Mouse (Mus musculus): ENCODE measurements around the gene Hist1h4f.
"Not testable (repeated sequence)": the region's sequence is repeated elsewhere in the genome, so short reads cannot be mapped to it uniquely, and the experiment has no call there.

Gene Hist1h4f

DNA sequence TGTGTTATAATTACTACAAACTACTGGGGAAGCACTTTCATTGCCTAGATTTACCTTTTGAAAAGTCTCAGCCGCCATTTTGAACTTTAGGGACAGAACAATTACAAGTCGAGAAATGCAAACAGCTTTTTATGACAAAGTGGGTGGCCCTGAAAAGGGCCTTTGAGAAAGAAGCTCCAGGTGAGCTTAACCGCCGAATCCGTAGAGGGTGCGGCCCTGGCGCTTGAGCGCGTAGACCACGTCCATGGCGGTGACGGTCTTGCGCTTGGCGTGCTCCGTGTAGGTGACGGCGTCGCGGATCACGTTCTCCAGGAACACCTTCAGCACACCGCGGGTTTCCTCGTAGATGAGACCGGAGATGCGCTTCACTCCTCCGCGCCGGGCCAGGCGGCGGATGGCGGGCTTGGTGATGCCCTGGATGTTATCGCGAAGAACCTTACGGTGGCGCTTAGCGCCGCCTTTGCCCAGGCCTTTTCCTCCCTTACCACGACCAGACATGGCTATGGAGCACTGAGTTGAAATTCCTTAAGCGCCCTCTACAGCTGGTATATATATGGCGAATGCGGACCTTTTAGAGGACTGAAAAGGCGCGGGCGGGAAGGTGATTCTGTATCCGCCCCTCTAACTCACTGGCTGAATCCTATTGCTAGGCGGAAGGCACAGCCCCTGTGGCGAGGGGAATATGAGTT is at the start of gene Hist1h4f:
Gene Hist1h4f (minus strand): TSS at position 503 of the 689 bp plus-strand sequence.
- peak; percentile 83 for DNase-seq (ENCODE audit: low read depth, low spot score)

DNA sequence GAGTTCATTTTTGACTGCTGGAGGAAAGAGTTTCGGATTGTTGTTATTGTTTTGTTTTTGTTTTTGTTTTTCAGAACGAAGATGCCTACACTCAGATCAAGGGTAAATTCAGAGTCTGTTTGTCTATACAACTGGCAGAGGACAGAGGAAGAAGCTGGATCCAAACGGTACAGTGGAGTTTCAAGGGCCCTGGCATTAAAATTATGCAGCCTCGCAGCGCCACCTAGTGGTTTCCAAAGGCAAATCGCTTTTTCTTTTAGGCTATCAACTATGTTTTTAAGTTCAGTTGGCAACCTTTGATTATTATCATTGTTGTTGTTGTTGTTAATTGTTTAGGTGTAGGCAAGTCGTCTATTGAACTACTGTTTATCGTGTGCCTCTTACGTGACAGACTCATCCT is 46.5 kb upstream of the Hist1h4f start:
- peak; percentile 54 for DNase-seq (ENCODE audit: low read depth, low spot score)

DNA sequence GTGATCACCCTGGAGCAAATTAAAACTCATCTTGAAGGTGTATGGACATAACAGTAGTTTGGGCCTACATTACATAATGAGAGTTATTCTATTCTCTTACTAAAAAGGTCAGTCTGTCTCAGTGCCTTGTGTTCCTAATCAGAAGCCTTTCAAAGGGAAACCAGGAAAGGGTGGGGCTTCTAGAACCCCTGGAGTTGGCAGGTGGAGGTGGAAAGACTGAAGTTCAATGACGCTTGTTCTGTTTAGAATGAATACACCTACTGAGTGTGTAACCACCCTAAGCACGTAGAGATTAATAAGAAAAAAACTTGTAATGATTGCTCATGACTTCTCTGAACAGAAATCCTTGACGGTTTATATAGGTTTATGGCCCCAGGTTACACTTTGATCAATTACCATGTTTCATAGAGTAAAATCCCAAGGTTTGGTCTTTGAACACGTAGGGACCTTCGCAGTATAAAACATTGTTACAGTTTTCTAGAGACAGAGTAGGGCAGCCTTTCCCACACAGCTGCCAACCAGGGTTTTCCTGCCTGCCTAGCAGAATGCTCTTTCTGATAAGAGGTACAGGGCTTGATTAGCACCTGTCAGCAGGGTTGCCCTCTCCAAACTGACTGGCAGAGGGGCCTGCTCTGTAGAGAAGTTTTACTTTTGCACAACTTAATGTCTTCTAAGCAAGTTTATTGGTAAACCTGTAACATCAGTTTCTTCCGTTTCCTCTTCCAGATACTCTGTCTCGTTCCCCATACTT is 44.3 kb upstream of the Hist1h4f start:
- DNase-seq (ENCODE audit: low read depth, low spot score), result no peak

DNA sequence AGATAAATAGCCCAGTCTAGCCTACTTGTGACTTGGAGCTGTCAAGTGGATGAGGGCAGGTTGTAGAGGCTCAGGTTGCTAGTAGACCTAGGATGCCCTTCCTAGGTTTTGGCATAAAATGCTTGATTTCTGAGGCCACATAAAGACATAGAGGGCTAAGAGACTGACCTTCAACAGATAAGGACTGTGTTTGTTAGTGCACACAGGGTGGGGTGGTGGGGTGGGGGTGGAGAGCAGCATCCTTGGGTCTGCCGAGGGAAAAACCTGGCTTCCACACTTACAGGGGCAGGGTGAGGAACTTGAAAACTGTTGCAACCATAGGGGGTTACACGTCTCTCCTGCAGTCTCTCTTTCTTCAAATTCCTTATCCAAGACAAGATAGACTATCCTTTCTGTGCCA is 43.7 kb upstream of the Hist1h4f start:
- no peak for DNase-seq (ENCODE audit: low read depth, low spot score)

DNA sequence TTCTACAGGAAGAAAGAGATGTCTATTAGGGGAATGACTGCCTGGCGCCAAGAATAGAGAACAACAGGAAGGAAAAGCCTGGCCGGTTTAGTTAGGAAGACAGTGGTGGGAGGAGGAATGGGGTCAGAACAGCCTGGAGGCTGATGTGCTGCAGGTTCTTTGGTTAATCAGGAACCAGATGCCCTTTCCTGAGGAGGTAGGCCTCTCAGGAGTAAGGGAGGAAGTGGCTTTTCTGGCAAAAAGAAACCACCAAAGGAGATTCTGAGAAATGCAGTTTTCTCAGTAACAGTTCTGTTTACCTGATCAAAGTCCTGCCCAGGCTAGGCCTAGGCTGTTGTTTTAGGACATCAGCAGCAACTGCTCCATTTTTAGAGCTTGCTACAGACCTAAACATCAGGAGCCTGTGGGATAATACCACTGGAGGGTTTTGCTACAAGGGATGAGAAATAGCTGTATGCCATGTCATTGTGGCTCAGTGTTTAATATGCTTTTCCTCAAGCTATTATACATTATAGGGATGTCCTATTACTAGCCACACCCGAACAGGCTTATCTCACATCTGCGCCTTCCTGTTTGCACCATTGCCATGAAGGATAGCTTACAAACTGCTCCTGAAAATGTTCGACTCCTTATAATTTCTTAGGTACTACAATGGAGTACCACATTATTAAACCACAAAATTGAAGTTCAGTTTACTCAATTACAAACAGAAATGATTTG is 41.8 kb upstream of the Hist1h4f start:
- no peak for DNase-seq (ENCODE audit: low read depth, low spot score)

DNA sequence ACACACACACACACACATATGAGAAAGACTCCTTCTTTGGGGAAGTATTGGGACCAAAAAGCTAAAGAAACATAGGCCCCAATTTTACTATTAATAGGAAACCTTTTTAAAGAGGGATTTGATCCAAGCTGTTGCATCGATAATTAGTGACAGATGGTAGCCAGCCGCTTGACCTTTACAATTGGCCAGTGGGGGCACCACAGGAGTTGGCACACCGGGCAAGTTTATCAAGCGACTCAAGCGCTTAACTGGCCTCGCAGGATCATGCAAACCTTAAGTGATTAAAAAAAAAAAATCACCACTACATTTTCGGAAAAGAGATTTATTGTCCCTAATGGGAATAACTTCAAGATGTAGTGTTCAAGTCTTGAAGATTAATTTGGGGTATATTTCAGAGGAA is 41.2 kb upstream of the Hist1h4f start:
- no peak for DNase-seq (ENCODE audit: low read depth, low spot score)

DNA sequence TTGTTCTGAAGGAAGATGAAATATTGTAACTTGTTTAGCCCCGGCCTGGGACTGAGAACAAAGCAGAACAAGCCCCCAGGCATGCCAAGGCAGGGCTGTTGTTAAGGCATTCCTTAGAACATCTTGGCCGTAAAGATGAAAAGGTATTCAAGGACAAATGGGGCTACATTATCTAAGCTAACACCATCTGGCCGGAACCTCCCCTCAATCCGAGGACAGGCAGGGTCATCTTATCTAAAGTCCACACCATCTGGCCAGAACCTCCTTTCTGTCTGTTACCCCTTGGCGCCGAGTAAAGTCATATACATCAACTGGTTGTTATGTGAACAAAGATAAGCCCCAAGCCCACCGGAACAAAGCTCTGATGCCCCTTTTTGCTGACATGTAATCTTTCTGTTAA is 40.4 kb upstream of the Hist1h4f start:
- DNase-seq (ENCODE audit: low read depth, low spot score), result not testable (repeated sequence)

DNA sequence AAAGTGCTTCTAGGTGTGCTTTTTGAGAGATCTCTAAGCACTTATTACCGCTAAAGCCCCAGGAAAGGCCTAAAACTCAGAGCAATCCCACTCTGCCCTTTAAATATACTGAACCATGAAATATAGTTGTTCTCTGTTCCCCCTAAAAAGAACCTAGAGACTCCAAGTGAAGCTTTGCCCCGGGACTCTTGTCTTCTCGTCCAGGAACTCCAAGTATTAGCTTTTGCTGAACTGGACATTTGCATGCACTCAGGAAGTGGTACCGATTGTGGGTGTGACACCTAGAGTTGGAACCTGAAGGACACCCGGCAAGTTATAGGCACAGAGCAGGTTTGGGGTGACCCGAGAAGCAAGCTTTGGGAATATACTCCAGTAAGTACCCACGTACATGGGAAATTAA is 39.8 kb upstream of the Hist1h4f start:
- DNase-seq (ENCODE audit: low read depth, low spot score), result no peak

DNA sequence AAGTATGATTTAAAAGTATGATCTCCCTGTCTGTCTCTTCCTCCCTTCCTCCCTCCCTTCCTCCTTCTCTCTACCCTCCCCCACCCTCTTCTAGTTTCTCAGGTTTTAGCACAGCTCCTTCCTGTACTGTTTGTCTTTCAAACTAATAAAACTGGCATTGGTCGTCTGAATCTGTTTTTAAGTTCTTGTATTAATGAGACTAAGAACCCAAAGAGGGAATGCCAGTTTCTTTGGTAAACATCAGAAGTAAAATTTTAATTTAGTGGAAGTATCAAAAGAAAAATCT is 35.4 kb upstream of the Hist1h4f start:
- no peak for DNase-seq (ENCODE audit: low read depth, low spot score)

DNA sequence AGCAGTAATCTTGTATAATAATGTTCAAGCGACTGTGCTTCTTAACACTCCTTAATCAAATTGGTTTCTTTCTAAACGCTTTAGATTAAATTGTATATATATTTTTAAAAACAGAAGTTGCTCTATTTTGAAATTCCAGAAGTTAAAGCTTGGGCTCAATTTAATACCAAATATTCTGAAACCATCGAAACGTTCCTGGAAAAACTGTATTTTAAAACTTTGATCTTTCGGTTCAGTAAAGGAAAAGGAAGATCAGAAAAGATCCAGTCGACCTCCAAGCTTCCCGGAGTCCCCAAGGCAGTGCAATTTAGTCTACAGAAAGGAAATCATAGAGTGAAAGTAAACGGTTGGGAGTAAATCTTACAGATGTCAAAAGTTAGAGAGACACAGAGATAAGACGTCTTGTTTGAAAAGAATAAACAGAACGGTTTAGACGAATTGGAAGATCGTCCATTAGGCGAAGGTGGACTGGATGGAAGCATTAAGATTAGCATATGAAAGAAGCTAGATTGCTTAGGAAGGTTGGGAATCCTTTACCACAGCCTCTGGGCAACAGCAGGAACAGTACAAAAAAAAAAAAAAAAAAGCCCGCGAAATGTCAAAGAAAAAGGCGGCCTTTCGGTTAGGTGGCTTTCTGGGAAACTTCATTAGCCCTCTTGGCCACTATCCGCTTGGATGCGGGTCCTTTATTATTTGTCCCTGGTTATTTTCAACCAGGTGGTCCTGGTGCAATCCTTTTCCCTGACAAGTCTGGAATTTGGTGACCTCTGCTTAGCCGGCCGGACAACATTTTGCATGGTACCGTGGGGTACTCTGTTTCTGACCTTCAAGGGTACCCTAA is 34.9 kb upstream of the Hist1h4f start:
- DNase-seq (ENCODE audit: low read depth, low spot score), result no peak

DNA sequence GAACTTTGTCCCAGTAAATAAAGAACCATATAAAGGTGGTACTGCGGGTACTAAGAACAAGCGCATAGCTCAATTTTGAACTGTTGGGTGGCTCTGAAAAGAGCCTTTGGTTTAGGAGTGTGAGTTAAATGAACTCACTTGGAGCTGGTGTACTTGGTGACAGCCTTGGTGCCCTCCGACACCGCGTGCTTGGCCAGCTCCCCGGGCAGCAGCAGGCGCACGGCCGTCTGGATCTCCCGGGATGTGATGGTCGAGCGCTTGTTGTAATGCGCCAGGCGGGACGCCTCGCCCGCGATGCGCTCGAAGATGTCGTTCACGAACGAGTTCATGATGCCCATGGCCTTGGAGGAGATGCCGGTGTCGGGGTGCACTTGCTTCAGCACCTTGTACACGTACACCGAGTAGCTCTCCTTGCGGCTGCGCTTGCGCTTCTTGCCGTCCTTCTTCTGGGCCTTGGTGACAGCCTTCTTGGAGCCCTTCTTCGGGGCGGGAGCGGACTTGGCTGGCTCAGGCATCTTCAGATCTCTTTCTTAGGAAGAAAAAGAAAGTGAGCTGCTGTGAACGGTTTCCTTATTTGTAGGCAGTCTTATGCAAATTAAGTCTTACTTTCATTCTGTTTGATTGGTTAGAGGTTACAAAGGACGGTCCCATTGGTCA is 34.1 kb upstream of the Hist1h4f start:
- DNase-seq (ENCODE audit: low read depth, low spot score), result peak; percentile 83

DNA sequence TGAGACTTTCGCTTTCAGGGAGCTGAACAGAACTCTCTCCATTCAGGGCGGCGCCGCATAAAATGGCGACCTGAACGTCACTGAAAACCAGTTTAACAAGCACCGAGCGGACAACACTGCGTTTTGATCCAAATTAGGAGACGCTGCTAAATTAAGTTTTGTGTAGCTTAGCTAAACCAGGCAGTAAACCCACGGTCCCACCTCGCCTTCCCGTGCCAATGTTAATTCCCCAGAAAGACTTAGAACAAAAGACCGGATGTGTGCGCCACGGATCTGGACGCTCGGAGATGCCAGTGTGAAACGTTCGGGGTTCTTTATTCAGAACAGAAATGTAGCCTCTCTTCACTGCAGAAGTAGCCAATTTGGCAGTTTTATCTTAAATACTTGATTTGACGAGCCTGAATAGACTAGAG is 33.6 kb upstream of the Hist1h4f start:
- peak; percentile 40 for DNase-seq (ENCODE audit: low read depth, low spot score)

DNA sequence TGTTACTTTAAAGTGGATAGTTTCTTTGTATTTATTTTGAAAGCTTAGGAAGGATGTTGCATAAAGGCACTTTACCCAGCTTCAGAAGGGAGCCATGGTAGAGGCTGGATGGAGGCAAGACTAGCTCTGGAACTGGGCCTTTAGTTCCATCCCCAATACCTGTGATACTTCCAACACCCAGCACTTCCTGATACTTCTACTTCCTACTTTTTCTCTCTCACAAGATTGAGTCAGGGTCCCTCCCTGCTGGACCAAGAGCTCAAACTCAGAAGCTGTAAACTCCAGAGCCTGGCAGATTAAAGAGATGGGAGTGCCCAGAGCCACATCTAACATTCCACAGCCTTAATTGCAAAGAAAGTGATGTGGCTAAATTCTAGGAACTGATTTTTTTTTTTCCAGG is 32.9 kb upstream of the Hist1h4f start:
- no peak for DNase-seq (ENCODE audit: low read depth, low spot score)

DNA sequence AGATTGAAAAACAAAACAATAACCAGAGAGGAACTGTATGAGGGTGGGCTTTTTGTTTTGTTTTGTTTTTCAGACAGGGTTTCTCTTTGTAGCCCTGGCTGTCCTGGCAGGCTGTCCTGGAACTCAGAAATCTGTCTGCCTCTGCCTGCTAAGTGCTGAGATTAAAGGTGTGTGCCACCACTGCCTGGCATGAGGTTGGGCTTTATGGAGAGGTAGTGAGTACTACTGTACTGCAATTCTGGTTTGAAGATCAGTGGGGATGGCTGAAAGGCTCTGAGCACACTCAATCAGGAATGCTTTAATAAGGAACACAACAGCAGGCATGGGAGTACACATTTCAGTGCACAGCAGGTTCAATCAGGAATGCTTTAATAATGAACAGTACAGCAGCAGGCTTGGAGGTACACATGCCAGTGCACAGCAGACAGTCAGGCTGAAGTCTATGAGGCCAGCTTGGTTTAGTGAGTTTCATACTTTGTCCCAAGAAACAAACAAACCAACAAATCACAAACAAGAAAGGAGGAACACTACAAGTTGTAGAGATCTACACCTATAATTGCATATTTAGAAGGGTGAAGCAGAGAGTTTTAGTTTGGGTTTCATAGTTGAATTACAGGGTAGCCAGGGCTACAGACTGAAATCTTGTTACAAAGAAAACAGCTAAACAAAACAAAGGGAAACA is 32.1 kb upstream of the Hist1h4f start:
- DNase-seq (ENCODE audit: low read depth, low spot score), result no peak

DNA sequence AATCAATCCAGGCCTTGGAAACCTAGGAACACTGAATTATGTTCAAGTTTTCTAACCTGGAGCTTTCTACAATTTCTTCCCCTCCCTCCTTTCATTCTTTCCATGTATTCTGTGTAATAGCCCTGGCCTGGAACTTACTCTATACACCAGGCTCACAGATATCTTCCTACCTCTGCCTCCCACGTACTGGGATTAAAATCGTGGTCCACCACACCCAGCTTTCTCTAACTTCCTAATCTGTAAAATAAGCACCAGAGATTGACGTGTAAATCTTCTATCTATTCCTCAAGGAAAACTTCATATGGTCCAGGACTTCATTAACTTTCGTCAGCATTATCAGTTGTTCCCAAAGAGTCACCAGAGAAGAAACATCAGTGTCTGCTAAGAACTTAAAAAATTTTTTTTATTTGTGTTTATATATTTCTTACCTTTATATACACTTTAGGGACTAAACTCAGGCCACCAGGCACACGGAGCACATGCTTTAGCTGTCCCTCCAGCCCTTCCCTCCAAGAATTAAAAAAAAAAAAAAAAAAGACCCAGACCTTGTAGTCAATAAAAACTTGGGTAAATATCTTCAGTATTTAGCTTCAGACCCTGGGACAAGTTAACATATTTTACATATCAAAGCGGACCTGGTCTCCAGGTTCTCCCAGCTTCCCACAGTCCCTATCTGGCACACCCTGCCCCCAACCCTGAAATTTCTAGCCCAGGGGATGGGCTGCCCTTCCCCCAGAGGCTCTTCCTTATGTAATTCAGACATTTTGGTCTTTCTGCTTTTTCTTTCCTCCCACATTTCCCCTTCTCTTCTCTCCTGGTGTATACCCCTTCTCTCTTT is 31.0 kb upstream of the Hist1h4f start:
- no peak for DNase-seq (ENCODE audit: low read depth, low spot score)

DNA sequence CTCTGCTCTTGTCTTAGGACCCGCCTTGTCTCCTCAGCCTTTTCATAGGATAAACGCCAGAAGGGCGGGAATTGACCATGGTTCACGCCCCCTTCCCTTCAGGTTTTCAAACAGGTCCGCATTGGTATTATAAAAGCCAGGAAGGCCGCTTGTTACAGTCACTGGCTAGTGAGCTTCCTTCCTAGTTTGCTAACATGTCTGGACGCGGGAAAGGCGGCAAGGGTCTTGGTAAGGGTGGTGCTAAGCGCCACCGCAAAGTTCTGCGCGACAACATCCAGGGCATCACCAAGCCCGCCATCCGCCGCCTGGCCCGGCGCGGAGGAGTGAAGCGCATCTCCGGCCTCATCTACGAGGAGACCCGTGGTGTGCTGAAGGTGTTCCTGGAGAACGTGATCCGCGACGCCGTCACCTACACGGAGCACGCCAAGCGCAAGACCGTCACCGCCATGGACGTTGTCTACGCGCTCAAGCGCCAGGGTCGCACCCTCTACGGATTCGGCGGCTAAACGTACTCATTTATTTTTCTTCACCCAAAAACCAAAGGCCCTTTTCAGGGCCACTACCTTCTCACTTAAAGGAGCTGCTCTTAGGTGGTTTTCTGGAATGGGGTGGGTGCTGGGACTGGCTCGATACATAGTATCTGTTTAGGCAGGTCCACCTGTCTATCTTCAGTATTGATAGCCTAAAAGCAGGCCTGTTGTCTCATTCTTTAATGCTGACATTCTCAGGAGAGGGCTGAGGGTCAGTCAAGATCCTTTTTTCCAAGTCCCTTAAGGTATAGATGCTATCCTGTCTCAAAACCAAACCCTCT is 30.2 kb upstream of the Hist1h4f start, which contains the start of gene Hist1h4d:
Gene Hist1h4d (plus strand): TSS at position 191 of the 811 bp plus-strand sequence.
- DNase-seq (ENCODE audit: low read depth, low spot score), result peak; percentile 97

DNA sequence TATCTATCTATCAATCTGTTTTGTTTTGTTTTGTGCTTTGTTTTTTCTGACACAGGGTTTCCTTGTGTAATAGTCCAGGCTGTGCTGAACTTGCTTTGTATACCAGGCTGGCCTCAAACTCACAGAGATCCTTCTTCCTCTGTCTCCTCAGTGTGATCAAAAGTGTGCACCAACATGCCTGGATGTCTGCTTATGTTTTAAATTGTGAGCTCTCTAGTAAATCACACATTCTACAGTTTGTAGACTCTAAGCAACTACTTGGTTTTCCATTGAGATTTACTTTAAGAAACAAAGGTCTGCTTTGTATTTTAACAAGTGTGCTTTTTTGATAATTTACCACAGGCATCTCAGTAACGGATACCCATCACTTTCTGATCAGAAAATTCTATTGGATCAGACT is 26.4 kb upstream of the Hist1h4f start:
- no peak for DNase-seq (ENCODE audit: low read depth, low spot score)

DNA sequence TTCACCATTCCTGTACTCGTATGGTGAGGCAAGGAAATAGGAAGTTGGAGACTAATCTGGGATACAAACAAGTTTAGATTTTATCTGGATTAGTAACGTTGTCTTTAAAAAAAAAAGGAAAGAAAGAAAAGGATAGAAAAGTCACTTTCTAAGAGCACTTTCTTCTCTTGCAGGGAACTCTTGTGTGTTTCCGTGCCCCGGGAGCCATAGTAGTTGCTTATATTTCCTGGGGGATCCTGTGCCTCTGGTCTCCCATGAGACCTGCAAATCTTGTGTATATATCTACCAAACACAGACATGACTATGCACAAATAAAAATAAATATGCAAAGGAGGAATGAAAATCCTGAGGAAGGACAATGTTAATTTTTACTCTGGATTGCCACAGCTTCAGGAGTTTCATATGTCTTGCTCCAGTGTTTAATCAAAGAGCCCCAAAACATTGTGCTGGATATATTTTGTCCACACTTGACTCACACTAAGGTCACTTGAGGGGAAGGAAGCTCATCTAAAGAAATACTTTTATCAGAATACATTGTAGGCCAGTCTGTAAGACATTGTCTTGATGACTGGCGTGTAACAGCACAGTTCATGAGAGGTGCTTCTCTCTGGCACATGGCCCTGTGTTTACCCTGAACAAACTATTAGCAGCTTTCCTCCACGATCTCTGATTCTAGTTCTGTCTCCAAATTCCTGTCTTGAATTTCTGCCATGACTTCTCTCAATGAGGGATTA is 25.6 kb upstream of the Hist1h4f start:
- no peak for DNase-seq (ENCODE audit: low read depth, low spot score)
